Mouse (Mus musculus): ENCODE results near the gene Pcif1. TPM values are rescaled to one million over a fixed set of nuclear protein-coding genes. Genes with fewer than 3 reads are reported as not detected.
A peak's percentile ranks its signal among the peaks of the same experiment; 100 is the strongest.

The Pcif1 gene
- polyA plus RNA-seq, 1 experiment, result 37.2 TPM

DNA sequence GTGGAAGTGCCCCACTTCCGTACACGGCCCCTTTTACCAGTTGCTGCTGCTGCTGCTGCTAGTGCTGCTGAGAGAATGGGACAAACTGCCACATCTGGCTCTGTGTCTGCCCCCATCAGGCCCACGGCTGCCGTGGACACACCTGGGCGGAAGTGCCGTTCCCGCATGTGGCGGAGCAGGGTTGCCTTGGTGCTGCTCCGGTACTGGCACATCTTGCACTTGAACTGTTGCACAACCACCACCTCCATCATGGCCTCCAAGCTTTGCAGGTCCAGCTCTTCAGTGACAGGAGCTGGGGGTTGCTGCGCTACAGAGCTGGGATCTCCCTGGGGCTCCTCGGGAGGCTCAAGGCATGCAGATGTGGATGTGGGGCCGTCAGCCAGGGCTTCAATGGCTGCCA is 28.4 kb downstream of the Pcif1 start:
- no peak overlapping the region for H3K4me3 ChIP-seq (ENCODE audit: insufficient read depth, low read depth, low read length)
- peaks cover 10% of the 10 kb centered on the region; the same call in 1 of the 2 replicates for H3K4me1 ChIP-seq (ENCODE audit: control insufficient read depth, insufficient read depth, low read length)
- 96% methylated on average over 12 of the region's 12 CpGs for WGBS
- H3K36me3 ChIP-seq (ENCODE audit: control insufficient read depth, insufficient read depth, low read length), result peaks cover 8% of the 10 kb centered on the region; the same call in 1 of the 2 replicates
- no peaks in the 10 kb centered on the region for H3K27me3 ChIP-seq (replicated peaks; ENCODE audit: control insufficient read depth, insufficient read depth, low read length)
- TF ChIP-seq POLR2A (IDR thresholded peaks at IDR 0.05; ENCODE audit: low read depth, low read length) (no peak), CTCF (conservative IDR thresholded peaks at IDR 0.05; ENCODE audit: insufficient read depth, insufficient read length, low read depth, low read length) (no peak)
- DNase-seq, result no peak
- H3K27ac ChIP-seq (ENCODE audit: insufficient read depth, low read depth, low read length), result no peak overlapping the region

DNA sequence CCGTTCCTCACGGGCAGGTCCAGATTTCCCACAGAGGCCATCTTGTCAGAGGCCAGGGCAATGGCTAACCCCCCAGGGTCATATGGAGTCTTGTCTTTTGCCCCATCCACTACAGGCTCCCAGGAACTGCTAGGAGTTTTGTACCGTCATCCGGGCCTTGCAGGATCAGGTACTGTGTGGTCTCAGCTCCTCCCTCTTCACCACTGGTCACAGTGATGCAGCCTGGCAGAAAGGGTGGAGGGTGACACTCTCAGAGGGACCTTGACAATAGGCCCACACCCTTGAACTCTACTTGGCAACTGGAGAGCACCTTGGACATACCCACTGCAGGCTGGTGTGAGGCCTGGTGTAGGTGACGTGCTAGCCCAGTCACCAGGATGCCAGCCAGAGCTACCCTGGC is 28.9 kb downstream of the Pcif1 start:
- Histone ChIP-seq H3K27ac (ENCODE audit: insufficient read depth, low read depth, low read length) (no peak overlapping the region), H3K27me3 (replicated peaks; ENCODE audit: control insufficient read depth, insufficient read depth, low read length) (no peaks in the 10 kb centered on the region), H3K4me1 (ENCODE audit: control insufficient read depth, insufficient read depth, low read length) (peaks cover 10% of the 10 kb centered on the region; the same call in 1 of the 2 replicates), H3K4me3 (ENCODE audit: insufficient read depth, low read depth, low read length) (no peak overlapping the region), H3K36me3 (ENCODE audit: control insufficient read depth, insufficient read depth, low read length) (peaks cover 8% of the 10 kb centered on the region; the same call in 1 of the 2 replicates)
- no peak for DNase-seq
- TF ChIP-seq CTCF (conservative IDR thresholded peaks at IDR 0.05; ENCODE audit: insufficient read depth, insufficient read length, low read depth, low read length) (no peak), POLR2A (IDR thresholded peaks at IDR 0.05; ENCODE audit: low read depth, low read length) (no peak)
- WGBS, result 94% methylated on average over 5 of the region's 5 CpGs

DNA sequence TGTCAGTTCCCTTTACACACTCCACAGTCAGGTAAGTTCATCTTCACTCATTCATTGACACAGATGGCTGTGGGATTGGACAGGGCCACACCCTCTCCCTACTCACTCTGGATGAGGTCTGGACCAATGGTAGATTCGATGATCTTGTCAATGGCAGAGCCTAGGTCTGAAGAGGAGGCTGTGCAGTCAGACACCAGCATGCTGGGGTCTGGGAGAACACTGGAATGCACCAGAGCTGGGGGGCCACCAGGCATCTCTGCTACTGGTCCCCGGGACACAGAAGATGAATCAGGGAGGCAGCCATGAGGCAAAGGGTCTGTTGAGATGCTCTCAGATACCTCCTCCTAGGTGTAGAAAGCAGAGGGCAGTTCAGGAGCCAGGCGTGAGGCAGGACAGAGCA is 30.0 kb downstream of the Pcif1 start:
- peaks cover 8% of the 10 kb centered on the region; the same call in 1 of the 2 replicates for H3K36me3 ChIP-seq (ENCODE audit: control insufficient read depth, insufficient read depth, low read length)
- WGBS, result 95% methylated on average over 3 of the region's 3 CpGs
- no peak for TF ChIP-seq CTCF (conservative IDR thresholded peaks at IDR 0.05; ENCODE audit: insufficient read depth, insufficient read length, low read depth, low read length)
- TF ChIP-seq POLR2A (IDR thresholded peaks at IDR 0.05; ENCODE audit: low read depth, low read length), result no peak
- H3K4me1 ChIP-seq (ENCODE audit: control insufficient read depth, insufficient read depth, low read length), result peaks cover 12% of the 10 kb centered on the region; the same call in 1 of the 2 replicates
- H3K27me3 ChIP-seq (replicated peaks; ENCODE audit: control insufficient read depth, insufficient read depth, low read length), result no peaks in the 10 kb centered on the region
- H3K27ac ChIP-seq (ENCODE audit: insufficient read depth, low read depth, low read length), result no peak overlapping the region
- H3K4me3 ChIP-seq (ENCODE audit: insufficient read depth, low read depth, low read length), result no peak overlapping the region
- no peak for DNase-seq

DNA sequence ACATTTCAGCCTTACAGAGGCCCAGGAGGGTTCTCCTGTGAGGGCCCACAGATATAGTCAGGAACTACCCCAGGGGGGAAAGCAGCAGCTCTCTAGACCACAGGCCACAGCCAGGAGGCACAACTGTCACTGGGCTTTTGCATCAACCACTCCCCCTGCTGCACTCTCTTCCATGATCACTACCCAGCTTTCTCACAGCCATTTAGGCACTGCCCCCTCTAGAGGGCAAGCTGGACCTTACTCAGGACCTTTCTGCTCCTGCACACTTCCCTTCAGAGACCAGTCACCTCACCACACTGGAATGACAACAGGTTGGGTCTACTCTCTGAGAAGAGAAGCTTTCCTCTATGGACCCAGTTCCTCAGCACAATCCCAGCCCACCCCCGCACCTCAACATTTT is 30.4 kb downstream of the Pcif1 start:
- no peaks in the 10 kb centered on the region for H3K27me3 ChIP-seq (replicated peaks; ENCODE audit: control insufficient read depth, insufficient read depth, low read length)
- peaks cover 8% of the 10 kb centered on the region; the same call in 1 of the 2 replicates for H3K36me3 ChIP-seq (ENCODE audit: control insufficient read depth, insufficient read depth, low read length)
- H3K27ac ChIP-seq (ENCODE audit: insufficient read depth, low read depth, low read length), result no peak overlapping the region
- peak; percentile 67 for DNase-seq
- peak; percentile 74 for TF ChIP-seq CTCF (conservative IDR thresholded peaks at IDR 0.05; ENCODE audit: insufficient read depth, insufficient read length, low read depth, low read length)
- no peak for TF ChIP-seq POLR2A (IDR thresholded peaks at IDR 0.05; ENCODE audit: low read depth, low read length)
- H3K4me1 ChIP-seq (ENCODE audit: control insufficient read depth, insufficient read depth, low read length), result peaks cover 12% of the 10 kb centered on the region; the same call in 1 of the 2 replicates
- 68% methylated on average over 1 of the region's 1 CpGs for WGBS
- 0 out of 2 replicates have a peak overlapping the region, but pooled peaks have one; percentile 63 for H3K4me3 ChIP-seq (ENCODE audit: insufficient read depth, low read depth, low read length)

DNA sequence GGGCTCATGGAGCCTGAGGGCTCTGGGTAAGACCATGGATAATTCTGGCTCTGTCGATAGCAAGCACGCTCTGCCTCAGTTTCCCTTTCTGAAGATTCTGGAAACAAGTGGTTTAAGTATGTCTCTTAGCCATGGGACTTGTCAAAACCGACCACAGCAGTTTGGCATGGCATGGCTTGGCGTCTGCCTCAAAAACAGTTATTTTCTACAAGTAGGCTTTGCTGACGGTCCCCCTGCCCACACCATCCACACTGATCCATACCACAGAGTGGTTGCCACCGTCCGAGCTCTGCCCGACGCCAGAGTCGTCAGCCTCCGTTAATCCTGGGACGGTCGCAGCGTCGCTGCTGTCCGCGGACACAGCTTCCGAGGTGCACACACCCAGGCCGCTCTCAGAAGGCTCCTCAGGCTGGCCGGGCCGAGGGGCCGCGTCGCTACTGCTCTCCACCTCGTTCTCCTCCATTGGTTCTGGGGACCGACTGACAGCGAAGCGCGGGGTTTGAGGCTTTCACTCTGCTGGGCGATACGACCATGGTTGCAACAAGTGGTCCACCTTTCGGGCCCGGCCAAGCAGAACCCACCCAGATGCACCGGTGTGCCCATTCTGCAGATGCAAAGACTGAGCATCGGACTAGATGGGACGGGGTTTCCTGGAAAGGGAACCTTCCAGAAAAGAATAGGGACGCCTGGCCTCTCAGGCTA is 31.4 kb downstream of the Pcif1 start:
- Histone ChIP-seq H3K4me1 (ENCODE audit: control insufficient read depth, insufficient read depth, low read length) (peaks cover 12% of the 10 kb centered on the region; the same call in 1 of the 2 replicates), H3K27ac (ENCODE audit: insufficient read depth, low read depth, low read length) (peak overlapping the region; percentile 72), H3K36me3 (ENCODE audit: control insufficient read depth, insufficient read depth, low read length) (peaks cover 8% of the 10 kb centered on the region; the same call in 1 of the 2 replicates), H3K27me3 (replicated peaks; ENCODE audit: control insufficient read depth, insufficient read depth, low read length) (no peaks in the 10 kb centered on the region), H3K4me3 (ENCODE audit: insufficient read depth, low read depth, low read length) (peak overlapping the region; percentile 63)
- TF ChIP-seq POLR2A (IDR thresholded peaks at IDR 0.05; ENCODE audit: low read depth, low read length) (no peak), CTCF (conservative IDR thresholded peaks at IDR 0.05; ENCODE audit: insufficient read depth, insufficient read length, low read depth, low read length) (no peak)
- 3% methylated on average over 37 of the region's 37 CpGs for WGBS
- no peak for DNase-seq

DNA sequence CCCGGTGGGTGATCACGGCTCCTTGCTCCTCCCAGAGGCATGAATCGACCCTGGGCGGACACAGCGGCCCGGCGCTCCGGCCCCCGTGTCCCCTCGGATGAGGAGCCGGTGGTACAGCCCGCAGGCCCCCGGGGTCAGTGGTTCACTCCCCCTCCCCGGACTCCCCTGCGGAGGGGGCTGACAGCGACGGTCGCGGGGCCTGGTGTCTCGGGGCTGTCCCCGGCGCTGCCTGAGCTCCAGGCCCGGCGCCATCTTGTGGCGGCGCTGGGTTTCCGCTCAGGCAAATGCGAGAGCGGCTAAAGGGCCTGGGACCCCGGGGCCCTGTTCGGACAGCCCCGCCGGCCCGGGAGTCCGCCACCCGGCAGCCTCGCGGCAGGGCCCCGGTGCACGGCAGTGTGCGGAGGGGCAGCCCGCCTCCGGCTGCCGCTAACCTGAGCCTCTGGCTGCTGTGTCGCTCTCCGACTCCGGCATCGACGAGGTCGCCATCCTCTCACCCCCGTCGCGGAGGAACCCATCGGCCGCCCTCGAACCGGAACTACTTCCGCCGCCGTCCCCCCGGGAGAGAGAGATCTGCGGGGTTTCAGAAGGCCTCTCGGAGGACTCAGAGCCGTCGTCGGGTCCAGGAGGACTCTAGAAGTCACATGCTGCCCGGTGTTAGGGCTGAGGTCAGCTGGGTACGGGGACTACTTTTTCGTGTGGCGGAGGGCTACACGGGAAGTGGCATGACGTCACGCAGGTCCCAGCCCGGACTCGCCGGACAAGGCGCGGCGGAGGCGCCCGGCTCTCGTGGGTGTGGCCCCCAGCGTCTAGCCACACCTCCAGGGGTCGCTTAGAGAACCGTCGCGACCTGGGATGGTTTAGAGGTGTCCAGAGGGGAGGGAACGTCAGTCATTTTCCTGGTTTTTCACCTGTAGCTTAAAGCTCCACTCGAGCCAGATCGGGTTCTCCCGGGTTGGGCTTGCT is 32.3 kb downstream of the Pcif1 start, which contains the start of gene Zfp335:
TSS of gene Zfp335 (minus strand) at position 672 of the 963 bp plus-strand sequence.
- WGBS, result under 1% methylated on average over 91 of the region's 91 CpGs
- peak; percentile 96 for DNase-seq
- peak; percentile 55 for TF ChIP-seq POLR2A (IDR thresholded peaks at IDR 0.05; ENCODE audit: low read depth, low read length)
- TF ChIP-seq CTCF (conservative IDR thresholded peaks at IDR 0.05; ENCODE audit: insufficient read depth, insufficient read length, low read depth, low read length), result 0 out of 2 replicates have a peak, but pooled peaks have one; percentile 3
- H3K27me3 ChIP-seq (replicated peaks; ENCODE audit: control insufficient read depth, insufficient read depth, low read length), result no peaks in the 10 kb centered on the region
- H3K36me3 ChIP-seq (ENCODE audit: control insufficient read depth, insufficient read depth, low read length), result peaks cover 3% of the 10 kb centered on the region; the same call in 1 of the 2 replicates
- peaks cover 12% of the 10 kb centered on the region; the same call in 1 of the 2 replicates for H3K4me1 ChIP-seq (ENCODE audit: control insufficient read depth, insufficient read depth, low read length)
- H3K4me3 ChIP-seq (ENCODE audit: insufficient read depth, low read depth, low read length), result peak within 1 kb of the TSS; percentile 63
- peak within 1 kb of the TSS; percentile 95 for H3K27ac ChIP-seq (ENCODE audit: insufficient read depth, low read depth, low read length)

All from kidney, adult 2 months (tissue).